Mouse (Mus musculus): Measurements from ENCODE around the gene Ift140. TPM values are rescaled to one million over a fixed set of nuclear protein-coding genes. Genes with fewer than 3 reads are reported as not detected.

Ift140 gene
- total and polyA plus RNA-seq, 3 experiments: 3.4 to 9.0 TPM; not detected in 1

- peaks cover 10% of the 10 kb centered on the region for H3K79me2 ChIP-seq (ENCODE audit: control insufficient read depth, insufficient read depth, low read length, poor library complexity)
- H3K27ac ChIP-seq (ENCODE audit: control insufficient read depth, low read depth, low read length): no peak overlapping the region
- H3K4me1 ChIP-seq (ENCODE audit: control insufficient read depth in 1 of 2, insufficient read depth in 2 of 2, low read length in 2 of 2): no peaks in the 10 kb centered on the region
- H3K27me3 ChIP-seq (ENCODE audit: control insufficient read depth in 1 of 2, insufficient read depth in 2 of 2, low read length in 2 of 2): no peaks in the 10 kb centered on the region
- no peak overlapping the region for H3K9ac ChIP-seq (ENCODE audit: control insufficient read depth, low read depth, low read length, poor library complexity, severe bottlenecking)
- H3K36me3 ChIP-seq (ENCODE audit: control insufficient read depth in 1 of 2, insufficient read depth in 2 of 2, low read length in 2 of 2): no peaks in the 10 kb centered on the region
- DNase-seq (ENCODE audit: low read depth, low spot score): no peak
- no peaks in the 10 kb centered on the region for H3K9me3 ChIP-seq (replicated peaks; ENCODE audit: insufficient read depth, low read length)
- TF ChIP-seq NRF1 (IDR thresholded peaks at IDR 0.05; ENCODE audit: insufficient read depth, low read depth, low read length, poor library complexity, severe bottlenecking): no peak
- TF ChIP-seq ZKSCAN1 (IDR thresholded peaks at IDR 0.05; ENCODE audit: low read depth, low read length): no peak
- no peak for TF ChIP-seq TAL1 (IDR thresholded peaks at IDR 0.05; ENCODE audit: low read length)
- no peak for TF ChIP-seq POLR2A (IDR thresholded peaks at IDR 0.05; ENCODE audit: control insufficient read depth in 1 of 2, insufficient read depth in 1 of 2, low read depth in 1 of 2, low read length in 2 of 2, poor library complexity in 1 of 2)
- TF ChIP-seq UBTF (IDR thresholded peaks at IDR 0.05; ENCODE audit: borderline replicate concordance, insufficient read depth, low read depth, low read length): no peak
- no peak for TF ChIP-seq SIN3A (IDR thresholded peaks at IDR 0.05; ENCODE audit: low read length)
- no peak for TF ChIP-seq ZNF384 (IDR thresholded peaks at IDR 0.05; ENCODE audit: low read depth, low read length)
- TF ChIP-seq CTCF (IDR thresholded peaks at IDR 0.05 in 2 of 3, conservative IDR thresholded peaks at IDR 0.05 in 1 of 3; ENCODE audit: control insufficient read depth in 1 of 3, insufficient read depth in 1 of 3, low read depth in 2 of 3, low read length in 3 of 3, poor library complexity in 1 of 3, severe bottlenecking in 1 of 3): no peak
- TF ChIP-seq MAZ (IDR thresholded peaks at IDR 0.05; ENCODE audit: low read depth, low read length): no peak
- no peak for TF ChIP-seq MYB (IDR thresholded peaks at IDR 0.05; ENCODE audit: low read depth, low read length)
- no peak for TF ChIP-seq RAD21 (IDR thresholded peaks at IDR 0.05; ENCODE audit: low read depth, low read length)
- TF ChIP-seq MXI1 (IDR thresholded peaks at IDR 0.05; ENCODE audit: low read depth, low read length): no peak
- TF ChIP-seq TCF12 (IDR thresholded peaks at IDR 0.05; ENCODE audit: low read depth, low read length): no peak
- TF ChIP-seq HCFC1 (IDR thresholded peaks at IDR 0.05; ENCODE audit: low read depth, low read length): no peak
- no peak for TF ChIP-seq ZC3H11A (IDR thresholded peaks at IDR 0.05; ENCODE audit: low read depth, low read length)
- H3K4me3 ChIP-seq (ENCODE audit: control insufficient read depth in 1 of 2, insufficient read depth in 1 of 2, low read depth in 2 of 2, low read length in 2 of 2): no peak overlapping the region
Measured at GRCm38 (mm10) chr17:25139960-25140359, 124.1 kb downstream of the Ift140 start.

Other genes starting within 250 kb of the Ift140 start
- 0.15 TPM in 1 of 2 replicates, not detected in the other for gene Meiob, start 211.8 kb upstream of the Ift140 start, total RNA-seq (2012; rRNA removed)
- under 1 TPM in 1 of 2 experiments, not detected in 1; 0.11 TPM for gene Meiob, start 211.8 kb upstream of the Ift140 start, polyA plus RNA-seq (2012; ENCODE audit: insufficient read depth in 1 of 2, insufficient read length in 2 of 2, low read depth in 1 of 2, low replicate concordance in 2 of 2, missing spikeins in 1 of 2)
- gene Hagh, start 175.9 kb upstream of the Ift140 start, total RNA-seq (2012; rRNA removed): 32.3 and 49.6 TPM in 2 replicates
- 10 to 100 TPM in 1 of 2 experiments, not detected in 1; 37.5 TPM for gene Hagh, start 175.9 kb upstream of the Ift140 start, polyA plus RNA-seq (2012; ENCODE audit: insufficient read depth in 1 of 2, insufficient read length in 2 of 2, low read depth in 1 of 2, low replicate concordance in 2 of 2, missing spikeins in 1 of 2)
- gene Fahd1, start 165.7 kb upstream of the Ift140 start, total RNA-seq (2012; rRNA removed): 2.0 and 2.7 TPM in 2 replicates
- gene Fahd1, start 165.7 kb upstream of the Ift140 start, polyA plus RNA-seq (2012; ENCODE audit: insufficient read depth in 1 of 2, insufficient read length in 2 of 2, low read depth in 1 of 2, low replicate concordance in 2 of 2, missing spikeins in 1 of 2): 1 to 10 TPM in 1 of 2 experiments, not detected in 1; 4.7 TPM
- not detected in 2 replicates for gene Igfals, start 150.1 kb upstream of the Ift140 start, total RNA-seq (2012; rRNA removed)
- gene Igfals, start 150.1 kb upstream of the Ift140 start, polyA plus RNA-seq (2012; ENCODE audit: insufficient read depth in 1 of 2, insufficient read length in 2 of 2, low read depth in 1 of 2, low replicate concordance in 2 of 2, missing spikeins in 1 of 2): under 1 TPM in 1 of 2 experiments, not detected in 1; 0.04 TPM
- 109 and 141 TPM in 2 replicates for gene Nubp2, start 129.7 kb upstream of the Ift140 start, total RNA-seq (2012; rRNA removed)
- gene Nubp2, start 129.7 kb upstream of the Ift140 start, polyA plus RNA-seq (2012; ENCODE audit: insufficient read depth in 1 of 2, insufficient read length in 2 of 2, low read depth in 1 of 2, low replicate concordance in 2 of 2, missing spikeins in 1 of 2): 100 to 1,000 TPM in 1 of 2 experiments, not detected in 1; 191 TPM
- gene Spsb3, start 129.4 kb upstream of the Ift140 start, total RNA-seq (2012; rRNA removed): 27.2 and 34.5 TPM in 2 replicates
- 10 to 100 TPM in 1 of 2 experiments, not detected in 1; 30.2 TPM for gene Spsb3, start 129.4 kb upstream of the Ift140 start, polyA plus RNA-seq (2012; ENCODE audit: insufficient read depth in 1 of 2, insufficient read length in 2 of 2, low read depth in 1 of 2, low replicate concordance in 2 of 2, missing spikeins in 1 of 2)
- gene Eme2, start 121.0 kb upstream of the Ift140 start, total RNA-seq (2012; rRNA removed): 19.5 and 26.8 TPM in 2 replicates
- gene Eme2, start 121.0 kb upstream of the Ift140 start, polyA plus RNA-seq (2012; ENCODE audit: insufficient read depth in 1 of 2, insufficient read length in 2 of 2, low read depth in 1 of 2, low replicate concordance in 2 of 2, missing spikeins in 1 of 2): 10 to 100 TPM in 1 of 2 experiments, not detected in 1; 15.1 TPM
- gene Mrps34, start 121.0 kb upstream of the Ift140 start, total RNA-seq (2012; rRNA removed): 60.1 and 74.8 TPM in 2 replicates
- 10 to 100 TPM in 1 of 2 experiments, not detected in 1; 82.0 TPM for gene Mrps34, start 121.0 kb upstream of the Ift140 start, polyA plus RNA-seq (2012; ENCODE audit: insufficient read depth in 1 of 2, insufficient read length in 2 of 2, low read depth in 1 of 2, low replicate concordance in 2 of 2, missing spikeins in 1 of 2)
- 24.4 and 29.1 TPM in 2 replicates for gene Nme3, start 119.6 kb upstream of the Ift140 start, total RNA-seq (2012; rRNA removed)
- 10 to 100 TPM in 1 of 2 experiments, not detected in 1; 22.1 TPM for gene Nme3, start 119.6 kb upstream of the Ift140 start, polyA plus RNA-seq (2012; ENCODE audit: insufficient read depth in 1 of 2, insufficient read length in 2 of 2, low read depth in 1 of 2, low replicate concordance in 2 of 2, missing spikeins in 1 of 2)
- gene Mapk8ip3, start 79.1 kb upstream of the Ift140 start, total RNA-seq (2012; rRNA removed): 16.9 and 22.8 TPM in 2 replicates
- 10 to 100 TPM in 1 of 2 experiments, not detected in 1; 44.5 TPM for gene Mapk8ip3, start 79.1 kb upstream of the Ift140 start, polyA plus RNA-seq (2012; ENCODE audit: insufficient read depth in 1 of 2, insufficient read length in 2 of 2, low read depth in 1 of 2, low replicate concordance in 2 of 2, missing spikeins in 1 of 2)
- gene Jpt2, start 55.4 kb upstream of the Ift140 start, total RNA-seq (2012; rRNA removed): 31.7 and 35.5 TPM in 2 replicates
- gene Jpt2, start 55.4 kb upstream of the Ift140 start, polyA plus RNA-seq (2012; ENCODE audit: insufficient read depth in 1 of 2, insufficient read length in 2 of 2, low read depth in 1 of 2, low replicate concordance in 2 of 2, missing spikeins in 1 of 2): 10 to 100 TPM in 1 of 2 experiments, not detected in 1; 40.9 TPM
- gene Cramp1l, start 297 bp upstream of the Ift140 start, total RNA-seq (2012; rRNA removed): 2.4 TPM in 2 replicates
- gene Cramp1l, start 297 bp upstream of the Ift140 start, polyA plus RNA-seq (2012; ENCODE audit: insufficient read depth in 1 of 2, insufficient read length in 2 of 2, low read depth in 1 of 2, low replicate concordance in 2 of 2, missing spikeins in 1 of 2): 1 to 10 TPM in 1 of 2 experiments, not detected in 1; 5.1 TPM
- not detected in 2 replicates for gene Tmem204, start 67.5 kb downstream of the Ift140 start, total RNA-seq (2012; rRNA removed)
- under 1 TPM in 1 of 2 experiments, not detected in 1; 0.10 TPM for gene Tmem204, start 67.5 kb downstream of the Ift140 start, polyA plus RNA-seq (2012; ENCODE audit: insufficient read depth in 1 of 2, insufficient read length in 2 of 2, low read depth in 1 of 2, low replicate concordance in 2 of 2, missing spikeins in 1 of 2)
- gene Telo2, start 99.9 kb downstream of the Ift140 start, total RNA-seq (2012; rRNA removed): 15.3 and 20.0 TPM in 2 replicates
- 10 to 100 TPM in 1 of 2 experiments, not detected in 1; 20.9 TPM for gene Telo2, start 99.9 kb downstream of the Ift140 start, polyA plus RNA-seq (2012; ENCODE audit: insufficient read depth in 1 of 2, insufficient read length in 2 of 2, low read depth in 1 of 2, low replicate concordance in 2 of 2, missing spikeins in 1 of 2)
- not detected in 2 replicates for gene Ptx4, start 104.7 kb downstream of the Ift140 start, total RNA-seq (2012; rRNA removed)
- gene Ptx4, start 104.7 kb downstream of the Ift140 start, polyA plus RNA-seq (2012; ENCODE audit: insufficient read depth in 1 of 2, insufficient read length in 2 of 2, low read depth in 1 of 2, low replicate concordance in 2 of 2, missing spikeins in 1 of 2): not detected
- 9.8 and 10.9 TPM in 2 replicates for gene Clcn7, start 117.3 kb downstream of the Ift140 start, total RNA-seq (2012; rRNA removed)
- 10 to 100 TPM in 1 of 2 experiments, not detected in 1; 16.4 TPM for gene Clcn7, start 117.3 kb downstream of the Ift140 start, polyA plus RNA-seq (2012; ENCODE audit: insufficient read depth in 1 of 2, insufficient read length in 2 of 2, low read depth in 1 of 2, low replicate concordance in 2 of 2, missing spikeins in 1 of 2)
- gene Ccdc154, start 146.4 kb downstream of the Ift140 start, total RNA-seq (2012; rRNA removed): 0.10 and 0.12 TPM in 2 replicates
- gene Ccdc154, start 146.4 kb downstream of the Ift140 start, polyA plus RNA-seq (2012; ENCODE audit: insufficient read depth in 1 of 2, insufficient read length in 2 of 2, low read depth in 1 of 2, low replicate concordance in 2 of 2, missing spikeins in 1 of 2): under 1 TPM in 1 of 2 experiments, not detected in 1; 0.19 TPM
- not detected in 2 replicates for gene Gm38655, start 159.4 kb downstream of the Ift140 start, total RNA-seq (2012; rRNA removed)
- gene Gm38655, start 159.4 kb downstream of the Ift140 start, polyA plus RNA-seq (2012; ENCODE audit: insufficient read depth in 1 of 2, insufficient read length in 2 of 2, low read depth in 1 of 2, low replicate concordance in 2 of 2, missing spikeins in 1 of 2): not detected
- 19.8 and 22.0 TPM in 2 replicates for gene BC003965, start 168.5 kb downstream of the Ift140 start, total RNA-seq (2012; rRNA removed)
- 10 to 100 TPM in 1 of 2 experiments, not detected in 1; 29.2 TPM for gene BC003965, start 168.5 kb downstream of the Ift140 start, polyA plus RNA-seq (2012; ENCODE audit: insufficient read depth in 1 of 2, insufficient read length in 2 of 2, low read depth in 1 of 2, low replicate concordance in 2 of 2, missing spikeins in 1 of 2)
- 16.6 and 18.0 TPM in 2 replicates for gene Unkl, start 172.3 kb downstream of the Ift140 start, total RNA-seq (2012; rRNA removed)
- gene Unkl, start 172.3 kb downstream of the Ift140 start, polyA plus RNA-seq (2012; ENCODE audit: insufficient read depth in 1 of 2, insufficient read length in 2 of 2, low read depth in 1 of 2, low replicate concordance in 2 of 2, missing spikeins in 1 of 2): 10 to 100 TPM in 1 of 2 experiments, not detected in 1; 42.4 TPM
- 7.7 and 8.7 TPM in 2 replicates for gene Gnptg, start 224.0 kb downstream of the Ift140 start, total RNA-seq (2012; rRNA removed)
- 10 to 100 TPM in 1 of 2 experiments, not detected in 1; 10.8 TPM for gene Gnptg, start 224.0 kb downstream of the Ift140 start, polyA plus RNA-seq (2012; ENCODE audit: insufficient read depth in 1 of 2, insufficient read length in 2 of 2, low read depth in 1 of 2, low replicate concordance in 2 of 2, missing spikeins in 1 of 2)
- gene Tsr3, start 224.1 kb downstream of the Ift140 start, total RNA-seq (2012; rRNA removed): 35.2 and 37.4 TPM in 2 replicates
- 10 to 100 TPM in 1 of 2 experiments, not detected in 1; 50.5 TPM for gene Tsr3, start 224.1 kb downstream of the Ift140 start, polyA plus RNA-seq (2012; ENCODE audit: insufficient read depth in 1 of 2, insufficient read length in 2 of 2, low read depth in 1 of 2, low replicate concordance in 2 of 2, missing spikeins in 1 of 2)
- 0.08 and 0.13 TPM in 2 replicates for gene Baiap3, start 240.3 kb downstream of the Ift140 start, total RNA-seq (2012; rRNA removed)
- under 1 TPM in 1 of 2 experiments, not detected in 1; 0.14 TPM for gene Baiap3, start 240.3 kb downstream of the Ift140 start, polyA plus RNA-seq (2012; ENCODE audit: insufficient read depth in 1 of 2, insufficient read length in 2 of 2, low read depth in 1 of 2, low replicate concordance in 2 of 2, missing spikeins in 1 of 2)

Data from MEL (cell line).